Mouse (Mus musculus) liver, adult 2 months (tissue): Measurements from ENCODE around the gene Phactr2.

Experiments
- CTCF ChIP-seq: fragments of 200-500 bp; IDR thresholded peaks from 2 replicates; pipeline ENCODE4 v1.5.1; 2011; ENCODE audit warnings: low read depth, low read length, control low read depth
- POLR2A ChIP-seq: fragments of 200-500 bp; IDR thresholded peaks from 2 replicates; pipeline ENCODE4 v1.6.1; 2011; ENCODE audit warnings: low read length, control low read depth; ENCODE audit not compliant: insufficient read depth; ENCODE audit errors: extremely low read depth

GRCm38 (mm10) chr10:13271099-13271498 is 203.1 kb downstream of the Phactr2 start:
- TF ChIP-seq POLR2A (no peak), CTCF (no peak)
